In the genomic region with DNA sequence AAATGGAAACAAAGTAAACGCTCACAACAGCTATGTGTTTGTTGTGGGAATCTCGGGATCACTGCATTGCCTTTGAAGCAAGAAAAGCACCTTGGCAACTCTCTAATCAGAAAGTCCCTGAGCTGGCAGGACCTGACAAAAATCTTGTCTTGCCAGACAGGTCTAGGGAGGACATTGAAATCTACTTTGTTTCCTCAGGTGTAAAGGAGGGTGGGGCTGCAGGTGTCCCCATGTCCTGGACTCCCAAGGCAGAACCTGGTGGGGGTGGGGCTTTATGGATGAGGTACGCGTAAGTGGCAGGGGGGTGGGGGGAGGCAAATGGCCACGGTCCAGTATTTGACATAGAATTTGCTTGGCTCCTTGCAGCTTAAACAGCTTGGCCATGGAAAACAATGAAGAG, we compare ENCODE assay signal across 18 mouse cellular contexts. TPM values are rescaled to one million over a fixed set of nuclear protein-coding genes. Genes with fewer than 3 reads are reported as not detected.
DNase-seq lines count a peak whose midpoint lies in the region; ATAC-seq and TF ChIP-seq lines count a peak whose summit lies in the region.
"Had no signal": no experiment of that assay in that cellular context is flagged by ENCODE, and none has a peak within 500 bp of the region (broad histone marks: within the 10 kb centered on the region; RNA-seq: fewer than 3 reads in every experiment).

No protein-coding gene starts in this region.

- no peaks in the 10 kb centered on the region for H3K36me3 ChIP-seq in hindbrain, postnatal 0 days (ENCODE audit: insufficient read depth, low read length)
- no peaks in the 10 kb centered on the region for H3K36me3 ChIP-seq in hindbrain, embryonic 14.5 days (replicated peaks; ENCODE audit: control insufficient read depth, insufficient read depth)
- H3K36me3 ChIP-seq in thymus, adult 2 months (ENCODE audit: control insufficient read depth, insufficient read depth, low read length) = no peaks in the 10 kb centered on the region
- H3K36me3 ChIP-seq: forebrain, embryonic 15.5 days; G1E; heart, embryonic 10.5 days had no signal

- 56% methylated on average over 5 of the region's 5 CpGs for WGBS in hindbrain, postnatal 0 days
- 58% methylated on average over 5 of the region's 5 CpGs for WGBS in hindbrain, embryonic 14.5 days
- 88% methylated on average over 5 of the region's 5 CpGs for WGBS in thymus, adult 2 months

- no peak overlapping the region for H3K27ac ChIP-seq in hindbrain, postnatal 0 days
- no peak overlapping the region for H3K27ac ChIP-seq in hindbrain, embryonic 14.5 days
- H3K27ac ChIP-seq in thymus, adult 2 months (ENCODE audit: control insufficient read depth, insufficient read depth, low read length) = no peak overlapping the region
- H3K27ac ChIP-seq: forebrain, embryonic 15.5 days; heart, embryonic 10.5 days had no signal

- no peak overlapping the region for H3K9ac ChIP-seq in hindbrain, postnatal 0 days (replicated peaks; ENCODE audit: low read length)
- H3K9ac ChIP-seq in hindbrain, embryonic 14.5 days = no peak overlapping the region
- H3K9ac ChIP-seq: forebrain, embryonic 15.5 days had no signal

- no peaks in the 10 kb centered on the region for H3K9me3 ChIP-seq in hindbrain, postnatal 0 days (ENCODE audit: low read length)
- H3K9me3 ChIP-seq in hindbrain, embryonic 14.5 days (ENCODE audit: control insufficient read depth, low read length) = no peaks in the 10 kb centered on the region
- H3K9me3 ChIP-seq: forebrain, embryonic 15.5 days; G1E; heart, embryonic 10.5 days had no signal

- H3K4me2 ChIP-seq in hindbrain, postnatal 0 days (ENCODE audit: low read depth, low read length) = peak overlapping the region; percentile 34; the same call in 1 of the 2 replicates
- no peak overlapping the region for H3K4me2 ChIP-seq in hindbrain, embryonic 14.5 days (replicated peaks)

- no peak for ATAC-seq in hindbrain, postnatal 0 days
- no peak for ATAC-seq in hindbrain, embryonic 14.5 days (ENCODE audit: low FRiP score)
- ATAC-seq: forebrain, embryonic 15.5 days had no signal

- TF ChIP-seq POLR2A in thymus, adult 2 months (IDR thresholded peaks at IDR 0.05; ENCODE audit: control insufficient read depth, extremely low read depth, insufficient read depth, low read length, poor library complexity) = no peak

- TF ChIP-seq CTCF in hindbrain, postnatal 0 days (IDR thresholded peaks at IDR 0.05; ENCODE audit: low read depth) = no peak
- TF ChIP-seq CTCF in thymus, adult 2 months (IDR thresholded peaks at IDR 0.05; ENCODE audit: borderline replicate concordance, control insufficient read depth, extremely low read depth, insufficient read depth, low read length, poor library complexity) = no peak

- no peaks in the 10 kb centered on the region for H3K27me3 ChIP-seq in hindbrain, postnatal 0 days (ENCODE audit: insufficient read depth, low read length)
- H3K27me3 ChIP-seq in hindbrain, embryonic 14.5 days (ENCODE audit: control insufficient read depth, insufficient read depth, low read length) = no peaks in the 10 kb centered on the region
- H3K27me3 ChIP-seq in thymus, adult 2 months (ENCODE audit: control insufficient read depth, insufficient read depth, low read length) = no peaks in the 10 kb centered on the region
- H3K27me3 ChIP-seq: forebrain, embryonic 15.5 days had no signal

- H3K4me3 ChIP-seq in hindbrain, postnatal 0 days (ENCODE audit: low read length) = no peak overlapping the region
- H3K4me3 ChIP-seq in hindbrain, embryonic 14.5 days (replicated peaks; ENCODE audit: low read length) = no peak overlapping the region
- no peak overlapping the region for H3K4me3 ChIP-seq in thymus, adult 2 months (ENCODE audit: control insufficient read depth, insufficient read depth, low read length)
- H3K4me3 ChIP-seq: forebrain, embryonic 15.5 days had no signal

- no peaks in the 10 kb centered on the region for H3K4me1 ChIP-seq in hindbrain, postnatal 0 days (ENCODE audit: insufficient read depth, low read length)
- no peaks in the 10 kb centered on the region for H3K4me1 ChIP-seq in hindbrain, embryonic 14.5 days (replicated peaks; ENCODE audit: control insufficient read depth, insufficient read depth, low read length)
- no peaks in the 10 kb centered on the region for H3K4me1 ChIP-seq in thymus, adult 2 months (replicated peaks; ENCODE audit: control insufficient read depth, insufficient read depth, low read length)
- H3K4me1 ChIP-seq: forebrain, embryonic 15.5 days had no signal

- no peak for DNase-seq in hindbrain, postnatal 0 days (ENCODE audit: low spot score)
- no peak for DNase-seq in hindbrain, embryonic 14.5 days (ENCODE audit: low spot score)
- DNase-seq in urinary bladder, postnatal 14 days (ENCODE audit: low spot score) = peak; percentile 46
- no peak for DNase-seq in urinary bladder, postnatal 4 days (ENCODE audit: low spot score in 2 of 2)
- DNase-seq in lung, postnatal 14 days = peak; percentile 4
- DNase-seq in embryo, embryonic 10 days (ENCODE audit: low spot score) = no peak
- no peak for DNase-seq in thymus, postnatal 10 days (ENCODE audit: low spot score in 2 of 2)
- DNase-seq in thymus, adult 2 months = no peak
- DNase-seq: cerebellum, adult 9-11 months; gastrocnemius, postnatal 10 days; heart, postnatal 36 days had no signal

RNA-seq across cellular contexts. Expression of a gene that starts 21.7 kb away (rescaled TPM):
- 222 and 291 TPM in 2 replicates for total RNA-seq in hindbrain, postnatal 0 days (2014; rRNA removed)
- polyA plus RNA-seq in hindbrain, postnatal 0 days (2015; fragmentation: Nextera tagmentation; extraction: Ambion mirVana) = 486 and 514 TPM in 2 replicates
- polyA plus RNA-seq in hindbrain, embryonic 14.5 days (2014; fragmentation: Nextera tagmentation; extraction: Ambion mirVana) = 248 and 256 TPM in 2 replicates
- 511 and 515 TPM in 2 replicates for polyA plus RNA-seq in thymus, adult 2 months (2012; rRNA removed)

RNA-seq across cellular contexts. Expression of a gene that starts 44.9 kb away (rescaled TPM):
- not detected in 2 replicates for total RNA-seq in hindbrain, postnatal 0 days (2014; rRNA removed)
- 0.11 TPM in 2 replicates for polyA plus RNA-seq in hindbrain, postnatal 0 days (2015; fragmentation: Nextera tagmentation; extraction: Ambion mirVana)
- polyA plus RNA-seq in hindbrain, embryonic 14.5 days (2014; fragmentation: Nextera tagmentation; extraction: Ambion mirVana) = 0.20 and 0.55 TPM in 2 replicates
- 0.07 and 1.9 TPM in 2 replicates for polyA plus RNA-seq in thymus, adult 2 months (2012; rRNA removed)
- total RNA-seq: heart, postnatal 36 days; layer of hippocampus, adult 18-20 months; left cerebral cortex, postnatal 10 days; megakaryocyte, adult 5-6 weeks had no signal
- polyA plus RNA-seq: G1E; urinary bladder, adult 2 months had no signal

Comparison
In these comparisons a context has a peak if more than half of its experiments do, and no peak if none do; other contexts are left out.
1. DNase-seq: peak in urinary bladder, postnatal 14 days (single experiment) and lung, postnatal 14 days (single experiment); none in hindbrain, postnatal 0 days (single experiment), hindbrain, embryonic 14.5 days (single experiment), urinary bladder, postnatal 4 days (0 of 2), embryo, embryonic 10 days (single experiment), thymus, postnatal 10 days (0 of 2) and thymus, adult 2 months (single experiment).